Mouse (Mus musculus) E14TG2a.4 (cell line): ENCODE data around the gene Tomm5.

Source experiments
- CTCF ChIP-seq: conservative IDR thresholded peaks from 2 replicates; pipeline ENCODE4 v1.5.1; 2014; ENCODE audit warnings: low read length
- NANOG ChIP-seq: IDR thresholded peaks from 2 replicates; pipeline ENCODE4 v1.6.1; 2014; ENCODE audit warnings: borderline replicate concordance, low read length, mixed read lengths
- POU5F1 ChIP-seq: IDR thresholded peaks from 2 replicates; pipeline ENCODE4 v1.6.1; 2014; ENCODE audit warnings: low read length, borderline replicate concordance

- TF ChIP-seq CTCF (no peak), NANOG (no peak), POU5F1 (no peak)
These were observed 23.7 kb downstream of the Tomm5 start, which contains the start of gene Fbxo10 for GRCm38 (mm10) chr4:45084021-45084894.
